Mouse (Mus musculus) thymus, postnatal 25 days (tissue): ENCODE data around the gene Mindy4.

ENCODE experiments used
- DNase-seq: peaks from one replicate; pipeline ENCODE4 v3.0.0; 2022

Gene Mindy4

DNA sequence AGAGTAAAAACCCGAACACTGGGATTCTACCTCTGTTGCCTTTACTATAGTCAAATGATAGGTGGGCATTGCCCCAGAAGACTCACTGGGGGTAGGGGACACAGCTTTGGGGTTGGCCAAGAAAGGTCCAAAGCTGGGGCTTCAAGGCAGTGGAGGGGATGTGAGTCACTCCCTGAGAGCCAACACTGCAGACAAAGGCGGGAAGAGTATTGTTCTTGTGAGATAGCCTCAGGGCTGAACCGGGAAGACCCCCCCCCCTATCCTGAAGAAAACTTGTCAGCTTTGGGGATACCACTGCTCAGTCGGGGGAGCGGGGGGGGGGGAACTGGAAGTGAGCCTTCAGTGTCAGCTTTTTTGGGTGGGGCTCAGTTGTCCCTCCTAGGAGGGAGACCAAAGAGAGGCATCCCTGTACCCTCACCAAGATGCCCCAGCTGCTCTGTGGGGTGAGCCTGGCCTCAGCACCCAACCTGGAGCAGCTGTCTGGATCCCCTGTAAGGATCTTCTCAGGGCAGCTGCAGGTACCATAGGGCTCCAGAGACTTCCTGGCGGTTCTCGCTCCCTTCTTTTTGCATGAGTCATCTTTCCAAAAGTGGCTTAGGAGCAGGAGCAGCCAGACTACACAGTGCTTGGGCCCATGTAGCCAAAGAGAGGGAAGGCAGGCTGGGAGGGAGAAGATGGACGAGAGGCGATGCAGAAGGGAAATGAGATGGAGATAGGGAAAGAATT, 141.3 kb downstream of the Mindy4 start:
- no peak for DNase-seq

DNA sequence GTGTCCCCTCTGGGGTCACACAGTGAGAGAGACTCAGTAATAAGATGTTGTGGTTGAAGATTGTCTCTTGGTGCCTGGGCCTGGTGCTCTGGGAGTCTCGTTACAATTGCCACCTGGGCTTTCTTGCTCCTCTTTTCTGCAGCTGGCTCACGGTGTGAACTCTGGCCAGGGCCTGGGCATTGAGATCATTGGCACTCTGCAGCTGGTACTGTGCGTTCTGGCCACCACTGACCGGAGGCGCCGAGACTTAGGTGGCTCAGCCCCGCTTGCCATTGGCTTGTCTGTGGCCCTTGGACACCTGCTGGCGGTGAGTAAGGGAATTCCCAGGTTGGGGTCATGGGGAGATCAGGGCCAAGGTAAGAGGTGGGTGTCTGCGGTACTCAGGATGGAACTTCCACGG, 142.1 kb downstream of the Mindy4 start:
- DNase-seq = no peak

DNA sequence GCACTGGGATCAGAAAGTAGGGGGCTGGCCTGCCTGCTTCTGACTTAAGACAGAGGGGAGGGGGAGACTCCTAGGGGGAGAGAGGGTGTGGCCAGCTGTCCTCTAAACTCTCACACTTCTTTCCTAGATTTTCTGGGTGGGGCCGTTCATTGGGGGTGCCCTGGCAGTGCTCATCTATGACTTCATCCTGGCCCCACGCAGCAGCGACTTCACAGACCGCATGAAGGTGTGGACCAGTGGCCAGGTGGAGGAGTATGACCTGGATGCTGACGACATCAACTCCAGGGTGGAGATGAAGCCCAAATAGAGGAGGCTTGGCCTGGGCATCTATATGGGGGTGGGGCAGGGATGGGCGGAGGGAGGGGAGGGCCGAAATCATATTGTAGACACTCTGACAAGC, 143.3 kb downstream of the Mindy4 start:
- no peak for DNase-seq

DNA sequence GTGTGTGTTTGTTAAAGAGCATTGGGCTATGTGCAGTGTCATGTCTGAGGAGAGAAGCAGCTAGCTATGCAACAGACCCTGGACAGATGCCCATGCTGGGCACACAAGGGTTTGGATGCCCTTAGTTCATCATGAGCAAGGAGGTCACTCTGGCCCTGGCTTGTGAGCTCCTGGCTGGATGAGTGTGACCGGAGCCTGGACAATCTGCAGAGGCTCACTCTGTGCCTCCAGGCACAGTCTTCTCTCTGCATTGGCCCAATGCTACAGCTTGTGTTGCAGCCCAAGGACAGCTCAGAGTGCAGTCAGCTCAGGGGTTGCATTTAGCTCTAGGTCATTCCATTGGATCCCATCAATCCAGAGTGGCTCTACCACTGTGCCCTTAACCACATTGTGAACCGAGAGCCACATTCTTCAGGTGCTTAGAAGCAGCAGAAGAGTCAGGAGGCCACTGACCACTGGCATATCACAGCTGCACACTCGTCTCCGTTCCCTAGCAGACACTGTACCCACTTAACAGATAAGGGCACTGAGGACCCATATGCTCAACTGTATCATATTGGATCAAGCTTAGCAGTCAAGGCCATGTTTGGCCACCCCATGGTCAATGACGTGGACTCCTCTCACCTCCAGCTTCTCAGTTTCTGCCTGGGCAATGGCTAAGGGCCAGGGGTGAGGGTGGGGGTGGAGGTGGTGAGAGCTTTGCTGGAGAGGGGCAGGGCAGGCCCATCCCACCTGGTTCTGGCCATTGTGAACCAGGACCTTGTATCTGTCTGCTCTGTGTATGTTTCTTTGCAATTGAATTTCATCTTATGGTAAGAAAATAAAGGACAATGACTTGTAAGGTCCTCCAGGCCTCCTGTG, 144.8 kb downstream of the Mindy4 start:
- no peak for DNase-seq

DNA sequence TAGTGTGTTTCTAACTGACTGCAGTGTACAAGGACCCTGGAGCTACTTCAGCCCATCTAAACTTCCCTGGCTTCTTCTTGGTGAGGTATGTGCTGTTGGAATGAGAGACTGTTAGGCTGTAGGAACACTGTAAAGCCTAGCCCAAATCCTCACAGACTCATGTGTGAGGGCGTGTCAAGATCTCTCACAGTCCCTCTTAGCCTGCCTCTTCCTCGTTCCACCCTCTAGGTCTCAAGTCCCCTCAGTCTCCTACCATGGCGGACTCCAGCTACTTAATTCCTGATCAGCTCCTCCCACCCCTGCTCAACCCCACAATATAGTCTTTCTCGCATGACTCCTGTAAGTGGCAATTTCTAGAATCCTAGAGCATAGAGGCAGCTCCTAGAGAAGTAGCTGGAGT, 146.0 kb downstream of the Mindy4 start:
- DNase-seq = no peak

DNA sequence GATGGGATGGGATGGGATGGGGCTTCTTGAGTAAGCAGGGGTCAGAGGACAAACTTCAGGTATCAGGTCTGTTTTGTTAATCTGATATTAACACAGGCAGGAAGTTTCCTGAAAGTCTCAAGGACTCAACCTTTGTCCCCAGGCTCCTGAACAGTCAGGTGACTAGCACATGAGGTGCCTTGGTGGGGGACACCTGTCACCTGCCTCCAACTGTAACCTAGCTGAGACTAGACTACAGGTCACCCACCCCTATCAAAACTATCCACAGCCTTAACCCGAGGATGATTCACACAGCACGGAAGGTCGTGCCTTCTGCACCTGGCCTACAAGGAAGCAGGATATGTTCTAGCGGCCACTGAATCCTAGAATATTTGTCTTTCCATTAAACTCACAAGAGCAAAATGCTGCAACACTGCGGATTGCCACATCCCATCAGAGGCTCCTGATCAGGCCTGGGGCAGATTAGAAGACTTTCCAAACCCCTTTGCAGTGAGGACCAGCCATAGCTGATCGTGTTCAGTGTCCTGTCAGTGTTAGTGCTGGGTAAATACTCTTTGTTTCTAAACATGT, 147.3 kb downstream of the Mindy4 start:
- DNase-seq = no peak

DNA sequence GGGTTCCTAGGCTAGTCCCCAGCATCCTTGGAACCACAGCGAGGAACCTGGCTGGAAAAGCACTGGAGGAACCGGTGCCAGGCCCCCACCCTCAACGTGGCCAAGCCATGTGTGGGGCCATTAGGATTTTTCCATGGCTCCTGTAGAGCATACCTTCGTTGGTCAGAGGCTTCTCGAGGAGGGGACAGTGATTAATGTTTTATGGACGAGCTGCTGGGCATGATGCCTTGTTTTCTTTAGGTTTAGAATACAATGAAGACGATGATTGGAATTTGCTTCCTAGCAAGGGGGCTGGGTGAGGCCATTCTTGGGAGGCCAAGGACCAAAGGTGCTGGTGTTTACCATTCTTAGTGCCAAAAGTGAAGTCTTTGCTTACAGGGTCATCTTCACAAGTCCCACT, 148.5 kb downstream of the Mindy4 start:
- DNase-seq = no peak

DNA sequence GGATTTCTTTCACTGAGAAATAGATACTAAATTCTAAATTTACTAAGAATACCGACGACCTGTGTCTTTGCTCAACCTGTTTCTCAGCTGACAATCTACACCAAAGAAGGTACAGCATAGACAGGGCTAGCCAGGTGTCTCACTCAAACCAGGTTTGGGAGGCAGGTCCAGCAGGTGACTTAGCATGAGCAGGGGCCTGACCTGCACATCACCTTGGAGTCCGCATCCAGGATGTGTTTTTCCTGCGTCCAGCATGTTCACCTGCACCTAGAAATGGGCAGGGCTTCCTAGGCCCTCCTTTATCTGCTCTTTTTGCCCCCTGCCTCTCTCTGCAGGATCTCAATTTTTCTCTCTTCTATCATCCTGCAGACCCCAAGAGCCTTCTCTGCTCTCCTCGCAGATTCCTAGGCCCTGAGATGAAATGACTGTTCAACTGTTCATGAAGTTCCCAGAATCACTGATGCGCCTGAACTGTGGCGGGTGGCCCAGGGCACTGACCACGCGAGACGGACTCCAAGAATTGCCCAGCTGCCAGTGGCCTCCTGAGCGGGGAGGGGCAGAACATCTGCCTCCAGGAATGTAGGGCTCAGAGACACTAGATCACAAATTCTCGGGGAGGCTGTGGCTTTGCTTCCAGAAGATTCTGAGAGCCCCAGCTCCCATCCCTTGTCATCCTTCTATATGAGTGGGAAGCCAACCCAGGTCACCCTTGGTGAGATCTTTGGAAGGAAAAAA, 150.7 kb downstream of the Mindy4 start:
- no peak for DNase-seq

DNA sequence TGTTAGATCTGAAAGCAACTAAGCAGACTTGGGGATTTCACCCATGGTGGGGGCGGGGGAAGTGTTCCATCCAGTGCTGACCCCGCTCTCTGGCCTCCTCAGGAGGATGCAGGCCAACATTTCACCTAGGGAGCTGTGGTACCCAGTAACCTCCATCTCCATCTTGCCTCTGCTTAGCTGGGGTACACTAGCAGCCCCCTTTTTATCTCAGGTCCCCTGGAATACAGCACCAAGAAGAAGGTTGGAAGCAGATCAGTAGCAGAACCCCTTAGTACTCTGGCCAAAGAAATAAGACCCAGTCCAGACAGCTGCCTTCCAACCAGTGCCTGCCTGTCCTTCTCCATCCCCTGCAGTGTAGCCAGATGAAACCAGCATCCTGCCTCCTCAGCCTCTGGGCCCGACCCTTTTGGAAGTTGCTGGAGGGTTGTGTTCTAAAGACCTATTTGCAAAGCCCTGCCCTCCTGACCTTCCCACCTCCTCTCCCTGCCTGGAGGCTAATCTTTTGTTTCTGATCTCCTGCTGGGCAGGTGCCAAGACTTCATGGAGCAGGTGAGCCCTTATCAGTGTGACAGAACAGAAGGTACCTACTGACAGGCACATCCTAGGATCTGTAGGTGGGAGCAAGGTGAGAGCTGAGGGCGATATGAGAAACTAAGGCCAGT, 151.4 kb downstream of the Mindy4 start:
- no peak for DNase-seq

DNA sequence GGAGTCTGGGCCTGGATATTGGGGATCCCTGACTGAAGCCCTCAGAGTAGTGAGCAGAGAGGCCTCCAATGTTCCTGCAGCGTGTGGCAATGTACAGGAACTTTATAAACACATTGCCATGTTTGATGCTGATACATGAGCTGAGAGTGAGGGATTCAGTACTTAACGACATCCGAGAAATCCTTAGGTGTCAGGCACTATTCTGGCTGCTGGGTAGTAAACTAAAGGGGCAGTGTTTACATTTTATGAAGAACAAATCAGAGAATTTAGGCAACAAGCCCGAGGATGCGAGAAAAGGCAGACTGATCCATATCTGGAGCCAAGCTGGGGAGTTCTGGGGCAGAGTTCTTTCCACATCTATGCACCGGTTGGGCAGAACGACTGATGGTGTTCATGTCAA, 152.4 kb downstream of the Mindy4 start:
- DNase-seq = no peak

DNA sequence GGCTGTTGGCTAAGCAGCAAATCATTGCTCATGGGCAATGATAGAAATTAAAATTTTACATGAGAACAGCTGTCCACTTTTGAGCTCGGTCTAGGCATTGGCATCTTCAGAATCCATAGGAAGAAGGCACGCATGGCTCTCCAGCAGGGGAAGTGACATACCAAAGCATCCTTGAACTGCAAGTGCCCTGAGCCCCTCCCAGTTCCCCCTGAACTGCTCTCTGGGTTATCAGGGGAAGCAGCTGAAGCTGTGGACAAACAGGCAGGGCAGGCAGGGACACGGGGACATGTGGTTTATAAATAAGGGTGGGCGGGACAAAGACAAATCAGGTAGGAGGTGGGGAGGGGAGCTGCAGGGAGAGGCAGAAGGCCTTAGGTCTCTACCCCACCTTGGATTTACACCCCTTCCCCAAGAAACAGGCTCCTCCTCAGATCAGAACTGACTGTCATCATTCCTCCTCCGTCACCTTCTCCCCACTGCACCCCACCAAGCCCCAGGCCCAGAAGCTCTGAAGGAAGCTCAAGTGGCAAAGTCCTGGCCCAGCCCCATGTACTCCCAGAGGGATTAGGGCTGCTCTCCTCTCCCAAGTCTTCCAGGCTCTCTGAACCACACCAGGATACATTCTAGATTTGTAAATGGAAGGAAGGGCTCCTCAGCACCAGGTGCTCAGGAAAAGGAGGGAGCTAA, 153.0 kb downstream of the Mindy4 start:
- DNase-seq = no peak

DNA sequence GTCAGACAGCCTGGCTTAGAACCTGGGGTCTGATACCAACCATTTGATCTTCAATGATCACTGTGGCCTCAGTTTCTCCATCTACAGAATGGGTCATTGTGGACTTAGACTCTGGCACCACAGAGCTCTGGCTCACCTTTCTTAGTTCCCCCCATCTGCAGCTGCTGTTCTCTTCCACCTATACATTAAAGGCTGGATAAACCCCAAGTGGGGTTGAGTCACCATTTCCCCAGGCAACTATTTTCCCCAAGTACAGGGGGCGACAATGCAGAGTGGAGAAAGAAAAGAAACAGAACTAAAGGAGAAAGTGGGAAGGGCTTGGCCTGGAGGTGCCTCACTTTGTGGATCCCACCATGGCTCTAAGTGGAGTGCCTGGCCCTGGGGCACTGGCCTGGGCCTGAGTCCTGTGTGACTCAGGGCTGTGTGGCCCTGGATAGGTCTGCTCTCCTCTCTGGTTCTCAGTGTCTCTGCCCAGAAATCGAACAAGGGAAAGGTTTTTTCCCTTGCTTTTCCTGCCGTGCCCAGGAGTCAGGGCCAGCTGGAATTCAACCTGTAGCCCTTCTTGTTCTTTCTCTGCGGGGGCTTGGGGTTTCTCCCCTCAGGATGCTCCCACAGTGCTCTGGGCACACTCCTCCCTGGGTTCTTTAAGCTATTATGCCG, 153.9 kb downstream of the Mindy4 start:
- no peak for DNase-seq

DNA sequence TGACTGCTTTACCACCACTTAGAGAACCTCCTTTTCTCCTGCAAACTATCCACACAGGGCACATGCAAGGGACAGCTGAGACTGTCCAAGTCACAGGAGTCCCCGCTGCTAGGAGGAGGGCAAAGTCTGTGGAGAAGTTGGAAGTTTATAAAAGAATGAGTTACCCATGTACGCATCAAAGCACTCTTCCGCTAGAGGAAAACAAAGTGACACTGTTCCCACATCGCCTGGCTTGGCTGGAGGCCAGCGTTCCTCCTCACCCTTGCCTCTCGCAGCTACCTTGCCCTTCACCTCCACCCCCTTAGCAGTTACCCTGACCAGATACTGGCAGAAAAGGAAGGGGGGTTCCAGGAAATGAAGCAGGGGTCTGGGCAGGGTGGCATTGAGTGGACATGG, 154.5 kb downstream of the Mindy4 start:
- DNase-seq = no peak

DNA sequence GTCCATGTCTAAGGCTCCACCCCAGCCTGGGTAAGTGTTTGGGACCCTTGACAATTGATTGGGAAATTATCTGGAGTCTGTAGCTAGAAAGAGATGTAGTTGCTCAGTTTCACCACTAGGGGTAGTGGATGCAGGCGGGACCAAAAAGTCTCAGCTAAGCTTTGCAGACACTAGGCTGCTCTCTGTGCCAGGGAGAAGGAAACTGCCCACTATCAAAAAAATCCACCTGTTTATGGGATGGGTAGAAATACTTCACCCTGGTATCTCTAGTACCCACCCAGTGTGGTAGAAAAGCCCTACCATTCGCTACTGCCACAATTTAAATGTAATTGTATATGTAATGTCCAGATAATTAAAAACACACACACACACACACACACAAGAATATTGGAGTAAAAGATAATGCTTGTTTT, 155.6 kb downstream of the Mindy4 start:
- DNase-seq = no peak

DNA sequence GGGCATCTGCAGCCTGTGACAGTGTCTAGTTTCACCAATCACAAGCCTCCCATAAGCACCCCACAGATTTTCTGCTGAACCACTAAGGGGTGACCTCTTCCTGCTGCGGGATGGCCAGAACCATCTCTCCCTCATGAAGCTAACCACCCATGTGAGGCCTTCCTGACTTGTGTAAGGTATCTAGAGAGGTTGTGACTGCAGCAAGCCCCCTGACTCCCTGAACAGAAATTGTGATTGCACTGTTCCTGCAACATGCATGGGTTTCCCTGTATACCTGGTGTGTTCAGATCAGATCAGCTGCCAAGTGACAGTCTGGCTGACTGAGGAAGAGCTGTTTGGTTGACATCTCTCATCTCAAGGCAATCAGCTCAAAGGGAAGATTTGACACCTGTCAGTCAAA, 159.5 kb downstream of the Mindy4 start:
- no peak for DNase-seq

DNA sequence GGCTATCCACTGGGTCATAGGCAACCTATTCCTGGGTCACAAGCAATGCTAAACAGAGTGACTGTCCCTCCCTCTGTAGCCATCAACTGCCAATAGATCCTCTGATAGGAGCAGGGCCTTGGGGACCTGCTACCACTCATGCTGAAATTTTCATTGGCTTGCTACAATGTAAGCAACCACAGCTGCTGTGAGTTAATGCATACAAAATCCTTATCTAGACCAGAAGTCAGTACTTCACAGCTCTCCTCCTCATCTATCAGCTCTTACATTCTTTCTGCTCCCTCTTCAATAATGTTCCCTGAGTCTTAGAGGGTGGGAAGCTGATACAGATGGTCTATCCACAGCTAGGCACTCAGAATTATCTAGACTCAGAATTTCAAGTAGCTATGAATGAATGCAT, 163.9 kb downstream of the Mindy4 start:
- no peak for DNase-seq
